Mouse (Mus musculus) left cerebral cortex, adult 2 months (tissue): ENCODE data around the gene Pnpt1. TPM values are rescaled to one million over a fixed set of nuclear protein-coding genes. Genes with fewer than 3 reads are reported as not detected.

ENCODE experiments used
- DNase-seq, 2 experiments: peaks; one replicate each; pipeline ENCODE4 v3.0.0; 2021 to 2022; ENCODE audit warnings: low spot score in 2 of 2, mixed read lengths in 1 of 2; ENCODE audit errors: extremely low spot score in 1 of 2
- H3K27ac ChIP-seq: fragments of 200-600 bp; 2 replicates; pipeline ENCODE4 v1.8.1; 2022
- H3K4me3 ChIP-seq: fragments of 200-600 bp; 2 replicates; pipeline ENCODE4 v1.8.1; 2022
- CTCF ChIP-seq: fragments of 200-600 bp; IDR thresholded peaks from 2 replicates; pipeline ENCODE4 v1.8.1; 2022; ENCODE audit warnings: antibody characterized with exemption, mild to moderate bottlenecking, moderate library complexity
- intact Hi-C: fragments of 180-260 bp; cut with DNase I; formaldehyde crosslinking; loops from one replicate; pipeline ENCODE4 v1.15.1; 2025
- total RNA-seq, 2 experiments: library from RNA; stranded (reverse); gene quantifications; 2 replicates each; pipeline ENCODE4 v1.2.3; 2021

Pnpt1 gene
- total RNA-seq, 2 experiments from 2014 or later, result 17.6 to 22.7 TPM

- intact Hi-C loops, result loop anchor here (2.0 kb wide), 1 partner anchor 43 kb away; the partner anchor contains the start of gene Pnpt1
- no peak for DNase-seq
- Histone ChIP-seq H3K4me3 (peak overlapping the region; percentile 72), H3K27ac (no peak overlapping the region; the same call in 1 of the 2 replicates)
- no peak for TF ChIP-seq CTCF
These were observed 43.3 kb downstream of the Pnpt1 start for GRCm38 (mm10) chr11:29173706-29174436.

DNA sequence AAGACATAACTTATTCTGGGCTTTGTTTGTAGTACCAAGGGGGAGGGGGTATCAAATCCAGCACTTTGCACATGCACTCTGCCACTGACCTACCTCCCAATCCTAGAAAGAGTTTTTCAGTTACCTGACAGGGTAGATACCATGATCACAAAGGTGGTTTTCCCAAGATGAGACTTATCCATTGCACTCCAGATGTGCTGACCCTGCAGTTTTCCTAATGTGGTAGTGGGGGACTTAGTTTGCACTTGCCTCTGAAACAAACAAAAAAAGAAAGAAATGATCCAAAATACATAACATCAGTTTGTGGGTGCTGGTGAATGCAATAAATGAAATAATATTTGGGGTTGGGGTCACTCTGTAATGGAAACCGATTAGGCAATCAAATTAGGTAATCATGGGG is 48.8 kb downstream of the Pnpt1 start:
- no peak for TF ChIP-seq CTCF
- H3K27ac ChIP-seq, result no peak overlapping the region
- intact Hi-C loops, result no loop called here
- no peak for DNase-seq
- H3K4me3 ChIP-seq, result no peak overlapping the region

DNA sequence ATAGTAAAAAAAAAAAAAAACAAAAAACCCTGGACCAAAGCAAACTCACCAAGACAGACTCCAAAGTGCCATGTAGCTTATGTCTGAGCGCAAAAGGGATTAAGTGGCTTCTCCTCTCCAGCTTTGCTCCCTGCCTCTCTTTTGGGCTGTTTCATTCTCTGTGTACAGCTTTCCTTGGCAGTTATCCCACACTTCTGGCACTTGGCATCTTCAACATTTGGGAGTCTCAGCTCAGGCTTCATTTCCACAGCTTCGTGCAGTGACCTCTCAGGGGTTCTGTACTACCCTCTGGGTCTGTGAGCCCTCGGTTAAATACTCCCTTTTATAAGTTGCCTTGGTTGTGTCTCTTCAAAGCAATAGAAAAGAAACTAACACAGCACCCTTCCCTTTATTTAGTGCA is 50.1 kb downstream of the Pnpt1 start:
- TF ChIP-seq CTCF, result no peak
- intact Hi-C loops, result no loop called here
- no peak for DNase-seq
- no peak overlapping the region for H3K4me3 ChIP-seq
- no peak overlapping the region for H3K27ac ChIP-seq

DNA sequence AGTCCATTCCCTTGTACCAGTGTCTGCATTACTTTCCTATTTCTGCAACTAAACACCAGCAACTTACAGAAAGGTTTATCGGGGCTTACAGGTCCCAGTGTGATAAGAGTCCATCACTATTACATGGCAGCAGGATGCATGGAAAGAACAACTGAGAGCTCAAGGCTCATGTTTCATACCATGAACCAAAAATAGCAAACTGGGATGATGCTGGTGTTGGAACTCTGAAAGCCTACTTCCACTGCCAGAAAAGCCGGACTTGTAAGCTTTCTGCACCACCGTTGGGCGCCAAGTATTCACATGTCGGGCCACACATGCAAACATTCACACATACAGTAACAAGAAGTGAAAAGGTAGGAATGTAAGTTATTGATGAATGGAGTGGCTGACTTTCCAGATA is 51.2 kb downstream of the Pnpt1 start:
- TF ChIP-seq CTCF, result no peak
- intact Hi-C loops, result no loop called here
- Histone ChIP-seq H3K27ac (no peak overlapping the region), H3K4me3 (no peak overlapping the region)
- DNase-seq, result no peak

- no peak overlapping the region for H3K4me3 ChIP-seq
- no peak overlapping the region for H3K27ac ChIP-seq
- intact Hi-C loops, result no loop called here
- no peak for DNase-seq
- TF ChIP-seq CTCF, result no peak
These were observed 58.4 kb downstream of the Pnpt1 start for GRCm38 (mm10) chr11:29188981-29189380.

DNA sequence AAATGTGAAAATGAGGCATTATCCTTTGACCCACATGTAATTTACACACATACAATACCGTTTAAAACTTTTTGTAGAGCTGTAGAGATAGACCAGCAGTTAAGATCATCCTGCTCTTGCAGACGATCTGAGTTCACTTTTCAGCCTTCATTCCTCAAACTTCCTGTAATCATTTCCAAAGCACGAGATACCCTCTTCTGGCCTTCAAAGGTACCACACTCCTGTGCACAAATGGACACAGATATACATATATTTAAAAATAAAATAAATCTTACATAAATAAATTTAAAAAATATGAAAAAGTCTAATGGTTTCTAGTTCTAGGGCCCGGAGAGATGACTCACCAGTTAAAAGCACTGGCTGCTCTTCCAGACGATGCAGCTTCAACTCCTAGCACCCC is 73.1 kb downstream of the Pnpt1 start:
- intact Hi-C loops, result no loop called here
- H3K4me3 ChIP-seq, result no peak overlapping the region
- no peak overlapping the region for H3K27ac ChIP-seq
- DNase-seq, result no peak
- peak; percentile 21 for TF ChIP-seq CTCF

DNA sequence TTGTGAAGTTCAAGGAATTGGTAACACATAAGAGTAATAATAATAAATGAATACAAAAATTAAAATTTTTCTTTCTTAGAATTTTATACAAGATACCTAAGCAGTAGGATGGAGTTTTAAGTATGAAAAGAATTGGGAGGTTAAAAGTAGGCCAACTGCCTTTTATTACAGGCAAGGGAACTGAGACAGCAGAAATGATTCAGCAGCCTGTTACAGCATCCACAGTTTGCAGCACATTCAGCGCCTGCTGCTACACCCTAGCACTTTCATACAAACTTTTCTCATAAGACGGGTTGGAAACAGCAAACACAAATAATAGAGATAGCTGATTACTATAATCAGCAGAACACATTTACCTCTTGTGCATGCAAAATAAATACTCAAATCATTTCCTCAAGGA is 79.2 kb downstream of the Pnpt1 start:
- Histone ChIP-seq H3K4me3 (no peak overlapping the region), H3K27ac (no peak overlapping the region)
- no peak for DNase-seq
- intact Hi-C loops, result no loop called here
- no peak for TF ChIP-seq CTCF

Other genes starting within 250 kb of the Pnpt1 start
- gene Ppp4r3b, start 42.1 kb downstream of the Pnpt1 start, total RNA-seq, result 10 to 100 TPM; 53.8 to 54.9 TPM
- 100 to 1,000 TPM; 121 to 126 TPM for gene Cfap36, start 116.7 kb downstream of the Pnpt1 start, total RNA-seq
- gene Ccdc88a, start 242.9 kb downstream of the Pnpt1 start, total RNA-seq, result 10 to 100 TPM; 61.9 to 67.6 TPM